Mouse (Mus musculus) forebrain, embryonic 11.5 days (tissue): ENCODE data around the gene Mal. TPM values are rescaled to one million over a fixed set of nuclear protein-coding genes. Genes with fewer than 3 reads are reported as not detected.

ENCODE experiments used
- ATAC-seq: fragments of 200-750 bp; cut with Nextera tagmentation; replicated peaks from 2 replicates; pipeline ENCODE4 v1.8.0; 2017; ENCODE audit warnings: moderate TSS enrichment; ENCODE audit not compliant: low FRiP score
- DNase-seq: peaks from one replicate; pipeline ENCODE4 v3.0.0-alpha.2; 2017; ENCODE audit warnings: low spot score
- H3K27ac ChIP-seq: fragments of 300-500 bp; sonication (generic); 2 replicates; pipeline ENCODE4 v1.5.1; 2014; ENCODE audit warnings: low read depth, low read length
- H3K27me3 ChIP-seq: fragments of 300-500 bp; sonication (generic); 2 replicates; pipeline ENCODE4 v1.6.1; 2014; ENCODE audit warnings: mild to moderate bottlenecking, low read length, mixed read lengths; ENCODE audit not compliant: control insufficient read depth, insufficient read depth
- H3K36me3 ChIP-seq: fragments of 300-500 bp; sonication (generic); 2 replicates; pipeline ENCODE4 v1.6.1; 2014; ENCODE audit warnings: mild to moderate bottlenecking, low read length, moderate library complexity, mixed read lengths; ENCODE audit not compliant: control insufficient read depth, insufficient read depth
- H3K4me1 ChIP-seq: fragments of 300-500 bp; sonication (generic); replicated peaks from 2 replicates; pipeline ENCODE4 v1.6.1; 2014; ENCODE audit warnings: low read length, mixed read lengths; ENCODE audit not compliant: control insufficient read depth, insufficient read depth
- H3K4me2 ChIP-seq: fragments of 300-500 bp; sonication (generic); 2 replicates; pipeline ENCODE4 v1.6.1; 2014; ENCODE audit warnings: low read depth, mild to moderate bottlenecking, low read length, moderate library complexity, mixed read lengths; ENCODE audit not compliant: severe bottlenecking
- H3K4me3 ChIP-seq: fragments of 300-500 bp; sonication (generic); 2 replicates; pipeline ENCODE4 v1.5.1; 2014; ENCODE audit warnings: low read depth, low read length
- H3K9ac ChIP-seq: fragments of 300-500 bp; sonication (generic); 2 replicates; pipeline ENCODE4 v1.6.1; 2014; ENCODE audit warnings: low read length
- H3K9me3 ChIP-seq: fragments of 300-500 bp; sonication (generic); 2 replicates; pipeline ENCODE4 v1.6.1; 2016; ENCODE audit warnings: low read length, mixed read lengths; ENCODE audit not compliant: control insufficient read depth
- WGBS: fragments of 180-500 bp; shearing (Covaris S2); extraction: QIAGEN DNeasy Blood & Tissue Kit; methylation state at CpG from one replicate; pipeline ENCODE4 v1.1.7; 2014; 5-methylcytosine and 5-hydroxymethylcytosine counted together
- polyA plus RNA-seq: library from polyadenylated mRNA; unstranded; fragments of >200 nt; fragmentation: Nextera tagmentation; extraction: Ambion mirVana; gene quantifications from 2 replicates; pipeline ENCODE4 v1.2.1, GENCODE M21; 2014

The Mal gene
- polyA plus RNA-seq, 1 experiment from 2014 or later, result 0.24 TPM

GRCm38 (mm10) chr2:127654786-127655185 lies 1.7 kb downstream of the Mal start:
- Histone ChIP-seq H3K27me3 (peaks cover 30% of the 10 kb centered on the region), H3K4me3 (no peak overlapping the region), H3K9me3 (no peaks in the 10 kb centered on the region), H3K9ac (no peak overlapping the region), H3K4me1 (peaks cover 6% of the 10 kb centered on the region), H3K27ac (no peak overlapping the region), H3K36me3 (no peaks in the 10 kb centered on the region), H3K4me2 (no peak overlapping the region)
- 66% methylated on average over 3 of the region's 3 CpGs for WGBS
- DNase-seq (no peak), ATAC-seq (no peak)

DNA sequence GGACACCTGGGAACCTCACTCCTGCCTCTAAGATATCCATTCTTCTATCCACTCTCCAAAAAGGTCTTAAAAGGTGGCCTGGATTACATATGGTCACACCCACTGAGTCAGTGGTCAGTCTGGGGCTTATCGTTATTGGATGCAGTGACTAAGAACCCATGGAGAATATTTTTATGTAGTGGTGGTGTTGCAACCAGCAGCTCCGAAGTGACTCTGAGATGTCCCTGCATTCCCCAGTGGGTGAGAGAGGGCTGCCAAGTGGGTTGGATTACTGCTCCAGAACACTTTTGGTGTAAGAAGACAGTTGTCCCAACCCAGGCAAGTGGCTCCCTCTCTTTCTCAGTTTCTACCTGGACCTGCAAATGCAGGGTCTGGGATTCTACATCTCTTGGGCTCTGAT lies 3.7 kb downstream of the Mal start:
- H3K27me3 ChIP-seq, result peaks cover 30% of the 10 kb centered on the region
- H3K36me3 ChIP-seq, result no peaks in the 10 kb centered on the region
- WGBS, result 92% methylated on average over 2 of the region's 2 CpGs
- H3K4me3 ChIP-seq, result no peak overlapping the region
- no peak for DNase-seq
- no peak for ATAC-seq
- H3K9ac ChIP-seq, result no peak overlapping the region
- no peak overlapping the region for H3K27ac ChIP-seq
- no peak overlapping the region for H3K4me2 ChIP-seq
- no peaks in the 10 kb centered on the region for H3K9me3 ChIP-seq
- peaks cover 6% of the 10 kb centered on the region for H3K4me1 ChIP-seq

DNA sequence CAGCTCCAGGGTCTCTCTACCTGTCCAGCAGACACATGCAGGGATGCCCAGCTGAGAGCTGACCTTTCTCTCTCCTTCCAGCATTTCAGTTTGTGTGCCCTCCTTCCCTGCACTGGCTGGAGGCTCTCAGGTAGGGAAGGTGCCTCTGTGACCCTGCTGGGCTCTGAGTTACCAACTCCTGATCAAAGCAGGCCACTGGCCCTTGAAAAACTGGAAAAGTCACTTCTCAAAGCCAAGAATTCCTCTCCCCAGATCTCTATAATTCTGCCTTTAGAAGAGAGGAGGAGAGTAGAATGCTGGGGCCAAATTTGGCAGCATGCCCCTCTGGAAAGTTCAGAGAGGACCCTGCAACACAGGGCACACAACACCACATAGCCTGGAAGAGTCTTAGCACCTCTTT lies 4.2 kb downstream of the Mal start:
- no peaks in the 10 kb centered on the region for H3K36me3 ChIP-seq
- H3K4me1 ChIP-seq, result peaks cover 6% of the 10 kb centered on the region
- no peak overlapping the region for H3K9ac ChIP-seq
- H3K27me3 ChIP-seq, result peaks cover 27% of the 10 kb centered on the region
- DNase-seq, result no peak
- no peak overlapping the region for H3K4me2 ChIP-seq
- H3K9me3 ChIP-seq, result no peaks in the 10 kb centered on the region
- no peak for ATAC-seq
- no peak overlapping the region for H3K4me3 ChIP-seq
- H3K27ac ChIP-seq, result no peak overlapping the region

GRCm38 (mm10) chr2:127651601-127652000 lies 4.9 kb downstream of the Mal start:
- WGBS, result 74% methylated on average over 5 of the region's 5 CpGs
- H3K9ac ChIP-seq, result no peak overlapping the region
- H3K4me1 ChIP-seq, result peaks cover 6% of the 10 kb centered on the region
- H3K4me3 ChIP-seq, result no peak overlapping the region
- DNase-seq (no peak), ATAC-seq (no peak)
- H3K9me3 ChIP-seq, result no peaks in the 10 kb centered on the region
- H3K27me3 ChIP-seq, result peaks cover 20% of the 10 kb centered on the region
- H3K27ac ChIP-seq, result no peak overlapping the region
- H3K4me2 ChIP-seq, result no peak overlapping the region
- no peaks in the 10 kb centered on the region for H3K36me3 ChIP-seq

DNA sequence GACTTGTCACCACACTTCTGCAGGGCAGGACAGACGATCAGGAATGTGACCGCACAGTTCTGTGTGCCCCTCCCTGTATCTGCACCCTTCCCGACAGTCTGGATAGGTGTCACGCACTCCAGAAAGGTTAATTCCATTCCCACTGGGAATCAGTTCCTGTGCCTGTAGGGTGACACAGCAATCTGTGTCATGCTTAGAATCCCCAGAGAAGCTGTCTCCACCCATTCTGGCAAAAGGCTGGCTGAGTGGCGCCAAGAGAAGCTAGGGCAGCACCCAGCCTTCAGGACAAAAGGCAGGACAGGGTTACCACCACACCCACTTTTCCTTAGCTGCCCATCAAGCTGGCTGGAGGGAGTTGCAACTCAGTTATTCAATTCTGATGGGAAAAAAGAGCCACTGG lies 6.6 kb downstream of the Mal start:
- no peak for ATAC-seq
- 78% methylated on average over 5 of the region's 5 CpGs for WGBS

DNA sequence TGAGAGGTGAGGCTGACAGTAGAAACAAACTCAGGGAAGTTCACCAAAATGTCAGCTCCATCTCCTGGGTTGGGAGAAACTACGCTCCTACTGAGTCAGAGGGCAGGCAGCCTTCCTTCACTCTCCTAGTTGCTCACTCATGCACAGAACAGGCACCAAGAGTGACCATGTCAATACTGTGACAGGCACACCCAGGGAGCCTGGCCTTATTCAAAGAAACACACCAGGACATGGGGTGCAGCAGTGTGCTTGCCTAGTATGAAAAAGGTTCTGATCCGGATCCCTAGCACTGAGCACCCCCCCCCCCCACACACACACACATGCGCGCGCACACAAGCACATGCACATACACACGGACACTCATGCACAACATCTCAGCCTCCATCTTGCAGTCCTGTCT lies 8.3 kb downstream of the Mal start:
- H3K36me3 ChIP-seq, result no peaks in the 10 kb centered on the region
- no peak overlapping the region for H3K4me3 ChIP-seq
- H3K9ac ChIP-seq, result no peak overlapping the region
- ATAC-seq (no peak), DNase-seq (no peak)
- H3K27me3 ChIP-seq, result no peaks in the 10 kb centered on the region
- H3K27ac ChIP-seq, result no peak overlapping the region
- H3K4me1 ChIP-seq, result no peaks in the 10 kb centered on the region
- H3K4me2 ChIP-seq, result no peak overlapping the region
- 92% methylated on average over 6 of the region's 6 CpGs for WGBS
- H3K9me3 ChIP-seq, result no peaks in the 10 kb centered on the region

More for the DNA sequence above, 6.6 kb downstream of the Mal start:
- Histone ChIP-seq H3K9me3 (no peaks in the 10 kb centered on the region), H3K4me1 (no peaks in the 10 kb centered on the region), H3K4me2 (no peak overlapping the region), H3K27ac (no peak overlapping the region), H3K4me3 (no peak overlapping the region), H3K36me3 (no peaks in the 10 kb centered on the region), H3K27me3 (peaks cover 3% of the 10 kb centered on the region), H3K9ac (no peak overlapping the region)
- DNase-seq, result no peak

DNA sequence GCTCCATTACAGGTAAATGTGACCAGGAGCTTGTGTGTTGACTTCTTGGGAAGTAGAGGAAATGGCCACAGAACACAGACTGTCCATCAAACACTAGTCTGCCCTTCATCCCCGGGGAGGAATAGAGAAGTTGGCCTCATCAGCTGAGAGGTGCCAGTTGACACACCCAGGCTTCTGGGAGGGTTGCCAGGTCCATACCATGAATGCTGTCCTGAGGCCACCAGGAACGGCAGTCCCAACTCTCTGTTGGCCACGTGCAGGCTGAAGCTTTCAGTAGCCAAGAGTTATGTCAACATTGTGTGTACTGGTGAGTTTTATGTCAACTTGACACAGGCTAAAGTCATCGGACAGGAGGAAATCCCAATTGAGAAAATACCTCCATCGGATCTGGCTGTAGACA lies 9.6 kb downstream of the Mal start:
- Histone ChIP-seq H3K4me3 (no peak overlapping the region), H3K9me3 (no peaks in the 10 kb centered on the region), H3K27ac (no peak overlapping the region), H3K4me2 (no peak overlapping the region), H3K36me3 (no peaks in the 10 kb centered on the region), H3K9ac (no peak overlapping the region), H3K27me3 (no peaks in the 10 kb centered on the region), H3K4me1 (no peaks in the 10 kb centered on the region)
- ATAC-seq, result no peak
- WGBS, result 75% methylated on average over 5 of the region's 5 CpGs
- DNase-seq, result no peak

GRCm38 (mm10) chr2:127643728-127644704 lies 12.5 kb downstream of the Mal start:
- Histone ChIP-seq H3K9me3 (no peaks in the 10 kb centered on the region), H3K27ac (no peak overlapping the region), H3K36me3 (no peaks in the 10 kb centered on the region), H3K9ac (no peak overlapping the region), H3K4me3 (no peak overlapping the region), H3K4me2 (no peak overlapping the region), H3K27me3 (no peaks in the 10 kb centered on the region), H3K4me1 (no peaks in the 10 kb centered on the region)
- DNase-seq (no peak), ATAC-seq (no peak)
- WGBS, result 75% methylated on average over 19 of the region's 19 CpGs

- no peak overlapping the region for H3K4me3 ChIP-seq
- WGBS, result 60% methylated on average over 9 of the region's 9 CpGs
- H3K27me3 ChIP-seq, result no peaks in the 10 kb centered on the region
- no peak overlapping the region for H3K4me2 ChIP-seq
- no peaks in the 10 kb centered on the region for H3K4me1 ChIP-seq
- no peaks in the 10 kb centered on the region for H3K36me3 ChIP-seq
- no peak overlapping the region for H3K9ac ChIP-seq
- H3K27ac ChIP-seq, result no peak overlapping the region
- DNase-seq (no peak), ATAC-seq (no peak)
- no peaks in the 10 kb centered on the region for H3K9me3 ChIP-seq
Measured at GRCm38 (mm10) chr2:127638973-127639372, 17.5 kb downstream of the Mal start.
